ENCODE assay signal across 14 mouse cellular contexts in the genomic region with DNA sequence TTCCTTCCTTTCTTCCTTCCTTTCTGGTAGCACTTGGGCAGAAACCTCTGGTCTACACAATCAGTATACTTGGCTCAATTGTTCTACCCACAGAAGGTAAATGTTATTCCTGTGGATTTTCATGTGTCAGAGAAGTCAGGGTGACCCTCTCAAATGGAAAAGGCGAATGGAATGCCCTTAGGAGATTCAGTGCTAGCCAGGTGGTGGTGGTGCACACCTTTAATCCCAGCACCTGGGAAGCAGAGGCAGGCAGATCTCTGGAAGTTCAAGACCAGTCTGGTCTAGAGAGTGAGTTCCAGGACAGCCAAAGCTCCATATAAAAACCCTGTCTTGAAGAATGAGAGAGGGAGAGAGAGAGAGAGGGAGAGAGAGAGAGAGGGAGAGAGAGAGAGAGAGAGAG. TPM values are rescaled to one million over a fixed set of nuclear protein-coding genes. Genes with fewer than 3 reads are reported as not detected.
DNase-seq lines count a peak whose midpoint lies in the region; ATAC-seq and TF ChIP-seq lines count a peak whose summit lies in the region.
"Had no signal": no experiment of that assay in that cellular context is flagged by ENCODE, and none has a peak within 500 bp of the region (broad histone marks: within the 10 kb centered on the region; RNA-seq: fewer than 3 reads in every experiment).

No protein-coding gene starts in this region.

- DNase-seq in cerebellum, adult 2 months = no peak
- no peak for DNase-seq in cerebellum, postnatal 10 days
- no peak for DNase-seq in gastrocnemius, adult 2 months
- no peak for DNase-seq in gastrocnemius, postnatal 25 days
- peak; percentile 17 for DNase-seq in liver, embryonic 11.5 days (ENCODE audit: low spot score)
- DNase-seq in liver, postnatal 0 days = no peak

- no peak for TF ChIP-seq POLR2A in cerebellum, adult 2 months (IDR thresholded peaks at IDR 0.05; ENCODE audit: borderline replicate concordance, insufficient read depth, low read length)

- no peak for TF ChIP-seq CTCF in cerebellum, adult 2 months (IDR thresholded peaks at IDR 0.05; ENCODE audit: borderline replicate concordance, insufficient read depth, low read depth, low read length)
- TF ChIP-seq CTCF in gastrocnemius, adult 2 months (IDR thresholded peaks at IDR 0.05) = no peak
- no peak for TF ChIP-seq CTCF in liver, postnatal 0 days (IDR thresholded peaks at IDR 0.05; ENCODE audit: low read depth)

- intact Hi-C loops in gastrocnemius, adult 2 months (cut with DNase I) = loop anchor here (2.0 kb wide), 1 partner anchor 37 kb away; no protein-coding TSS in a partner anchor

- no peaks in the 10 kb centered on the region for H3K9me3 ChIP-seq in liver, embryonic 11.5 days (ENCODE audit: control insufficient read depth, low read length)
- H3K9me3 ChIP-seq in liver, postnatal 0 days (ENCODE audit: low read length) = no peaks in the 10 kb centered on the region
- H3K9me3 ChIP-seq: forebrain, embryonic 10.5 days; forebrain, embryonic 13.5 days; heart, embryonic 12.5 days; heart, embryonic 15.5 days had no signal

- H3K27me3 ChIP-seq in cerebellum, adult 2 months (ENCODE audit: control insufficient read depth, insufficient read depth, low read length) = no peaks in the 10 kb centered on the region
- no peaks in the 10 kb centered on the region for H3K27me3 ChIP-seq in liver, embryonic 11.5 days (replicated peaks; ENCODE audit: control insufficient read depth, insufficient read depth, low read length)
- no peaks in the 10 kb centered on the region for H3K27me3 ChIP-seq in liver, postnatal 0 days (ENCODE audit: insufficient read depth, low read length)
- H3K27me3 ChIP-seq: forebrain, embryonic 13.5 days; heart, embryonic 12.5 days; heart, embryonic 15.5 days had no signal

- no peak for TF ChIP-seq EP300 in liver, postnatal 0 days (IDR thresholded peaks at IDR 0.05; ENCODE audit: low read depth)

- H3K4me2 ChIP-seq in liver, embryonic 11.5 days = no peak overlapping the region
- no peak overlapping the region for H3K4me2 ChIP-seq in liver, postnatal 0 days (ENCODE audit: low read depth, low read length)
- H3K4me2 ChIP-seq: forebrain, embryonic 13.5 days; heart, embryonic 12.5 days; heart, embryonic 15.5 days; hindbrain, embryonic 14.5 days had no signal

- ATAC-seq in liver, embryonic 11.5 days (replicated peaks; ENCODE audit: low FRiP score) = no peak
- ATAC-seq in liver, postnatal 0 days = no peak
- ATAC-seq: activated CD4-positive, CD25-positive, alpha-beta regulatory T cell, adult 4 months; intestine, postnatal 0 days had no signal

- H3K4me1 ChIP-seq in cerebellum, adult 2 months (ENCODE audit: control insufficient read depth, insufficient read depth, low read length) = peaks cover 55% of the 10 kb centered on the region
- no peaks in the 10 kb centered on the region for H3K4me1 ChIP-seq in liver, embryonic 11.5 days (replicated peaks; ENCODE audit: control insufficient read depth, insufficient read depth, low read length)
- no peaks in the 10 kb centered on the region for H3K4me1 ChIP-seq in liver, postnatal 0 days (ENCODE audit: insufficient read depth)

- 41% methylated on average over 1 of the region's 1 CpGs for WGBS in cerebellum, adult 2 months
- 64% methylated on average over 1 of the region's 1 CpGs for WGBS in liver, embryonic 11.5 days
- 48% methylated on average over 1 of the region's 1 CpGs for WGBS in liver, postnatal 0 days (ENCODE audit: insufficient replicate concordance)

- no peaks in the 10 kb centered on the region for H3K36me3 ChIP-seq in liver, embryonic 11.5 days (ENCODE audit: control insufficient read depth, insufficient read depth, low read length)
- 0 out of 2 replicates have a peak, but pooled peaks cover 7% of the 10 kb centered on the region for H3K36me3 ChIP-seq in liver, postnatal 0 days (replicated peaks; ENCODE audit: insufficient read depth, low read length)
- H3K36me3 ChIP-seq: heart, embryonic 12.5 days; heart, embryonic 15.5 days had no signal

- peak overlapping the region; percentile 90 for H3K27ac ChIP-seq in cerebellum, adult 2 months (ENCODE audit: insufficient read depth, low read length)
- H3K27ac ChIP-seq in gastrocnemius, adult 2 months = peak overlapping the region; percentile 82
- H3K27ac ChIP-seq in liver, embryonic 11.5 days (ENCODE audit: low read depth, low read length) = no peak overlapping the region
- no peak overlapping the region for H3K27ac ChIP-seq in liver, postnatal 0 days (ENCODE audit: low read depth)
- H3K27ac ChIP-seq: forebrain, embryonic 10.5 days; forebrain, embryonic 13.5 days; hindbrain, embryonic 14.5 days; hindbrain, postnatal 0 days had no signal

- H3K9ac ChIP-seq in liver, embryonic 11.5 days (ENCODE audit: low read depth, low read length) = no peak overlapping the region
- H3K9ac ChIP-seq in liver, postnatal 0 days (replicated peaks) = no peak overlapping the region
- H3K9ac ChIP-seq: forebrain, embryonic 13.5 days; heart, embryonic 12.5 days; heart, embryonic 15.5 days; hindbrain, embryonic 14.5 days had no signal

- no peak overlapping the region for H3K4me3 ChIP-seq in cerebellum, adult 2 months (replicated peaks; ENCODE audit: insufficient read depth, low read depth, low read length)
- H3K4me3 ChIP-seq in gastrocnemius, adult 2 months = no peak overlapping the region
- no peak overlapping the region for H3K4me3 ChIP-seq in liver, embryonic 11.5 days (ENCODE audit: low read depth, low read length)
- no peak overlapping the region for H3K4me3 ChIP-seq in liver, postnatal 0 days (ENCODE audit: low read depth, low read length)
- H3K4me3 ChIP-seq: forebrain, embryonic 10.5 days; forebrain, embryonic 13.5 days; heart, embryonic 12.5 days; heart, embryonic 15.5 days had no signal

RNA-seq across cellular contexts. Expression of a gene that starts 16.4 kb away (rescaled TPM):
- 76.5 and 79.5 TPM in 2 replicates for polyA plus RNA-seq in cerebellum, adult 2 months (2012; rRNA removed)
- total RNA-seq in gastrocnemius, adult 2 months (2021) = 1 to 10 TPM; 1.3 to 1.9 TPM
- total RNA-seq in gastrocnemius, postnatal 25 days (2021) = 1 to 10 TPM; 1.3 to 1.7 TPM
- 0.59 and 0.78 TPM in 2 replicates for polyA plus RNA-seq in liver, embryonic 11.5 days (2014; fragmentation: Nextera tagmentation; extraction: Ambion mirVana)
- polyA plus RNA-seq in liver, postnatal 0 days (2015; fragmentation: Nextera tagmentation; extraction: Ambion mirVana) = 0.48 and 0.88 TPM in 2 replicates

Comparison
In these comparisons a context has a peak if more than half of its experiments do, and no peak if none do; other contexts are left out.
1. H3K27ac ChIP-seq: peak in cerebellum, adult 2 months (single experiment) and gastrocnemius, adult 2 months (single experiment); none in liver, embryonic 11.5 days (single experiment) and liver, postnatal 0 days (single experiment).
2. RNA of a gene that starts 16.4 kb away (polyA plus RNA-seq): 76.5 to 79.5 TPM in cerebellum, adult 2 months; 0.59 to 0.78 TPM in liver, embryonic 11.5 days and 0.48 to 0.88 TPM in liver, postnatal 0 days; every median in the first group is over 10 times any median in the second.